Mouse (Mus musculus) liver, embryonic 18 days (tissue): Measurements from ENCODE around the gene Dgkq. TPM values are rescaled to one million over a fixed set of nuclear protein-coding genes. Genes with fewer than 3 reads are reported as not detected.

ENCODE experiments used
- polyA plus RNA-seq: library from polyadenylated mRNA; depleted of rRNA; stranded (reverse); fragments of >200 nt; gene quantifications from 2 replicates; pipeline ENCODE4 v1.2.3, GENCODE M21; 2012; rRNA removed

Dgkq gene
- polyA plus RNA-seq, result 7.9 and 8.5 TPM in 2 replicates

GRCm38 (mm10) chr5:108668977-108669936 lies at the start of gene Dgkq:
Gene Dgkq, minus strand, starts transcription at chr5:108669672.

DNA sequence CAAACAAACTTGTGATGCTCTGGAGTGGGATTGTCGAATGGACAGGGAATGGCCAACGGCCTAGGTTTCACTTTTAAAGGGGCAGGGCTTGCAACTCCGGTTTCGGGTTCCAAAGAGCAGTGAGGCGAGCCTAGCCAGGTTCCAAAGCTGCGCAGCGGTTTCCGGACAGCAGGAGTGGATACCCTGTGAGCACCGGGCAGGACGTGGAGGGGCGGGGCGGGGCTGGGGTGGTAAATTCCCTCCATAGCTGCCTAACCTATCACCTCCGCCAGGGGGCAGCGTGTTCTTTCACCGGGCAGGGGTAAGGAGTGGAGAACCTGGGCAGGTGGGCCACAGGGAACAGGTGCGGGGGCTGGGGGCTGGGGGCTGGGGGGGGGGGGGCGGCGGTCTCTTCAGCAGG lies 22.8 kb upstream of the Dgkq start, which contains the start of gene Fgfrl1:
TSS of gene Fgfrl1 (plus strand) at position 112 of the 400 bp plus-strand sequence.

GRCm38 (mm10) chr5:108675251-108675816 lies 5.9 kb upstream of the Dgkq start, which contains the start of gene Slc26a1:
Gene Slc26a1, minus strand, starts transcription at chr5:108675569.

DNA sequence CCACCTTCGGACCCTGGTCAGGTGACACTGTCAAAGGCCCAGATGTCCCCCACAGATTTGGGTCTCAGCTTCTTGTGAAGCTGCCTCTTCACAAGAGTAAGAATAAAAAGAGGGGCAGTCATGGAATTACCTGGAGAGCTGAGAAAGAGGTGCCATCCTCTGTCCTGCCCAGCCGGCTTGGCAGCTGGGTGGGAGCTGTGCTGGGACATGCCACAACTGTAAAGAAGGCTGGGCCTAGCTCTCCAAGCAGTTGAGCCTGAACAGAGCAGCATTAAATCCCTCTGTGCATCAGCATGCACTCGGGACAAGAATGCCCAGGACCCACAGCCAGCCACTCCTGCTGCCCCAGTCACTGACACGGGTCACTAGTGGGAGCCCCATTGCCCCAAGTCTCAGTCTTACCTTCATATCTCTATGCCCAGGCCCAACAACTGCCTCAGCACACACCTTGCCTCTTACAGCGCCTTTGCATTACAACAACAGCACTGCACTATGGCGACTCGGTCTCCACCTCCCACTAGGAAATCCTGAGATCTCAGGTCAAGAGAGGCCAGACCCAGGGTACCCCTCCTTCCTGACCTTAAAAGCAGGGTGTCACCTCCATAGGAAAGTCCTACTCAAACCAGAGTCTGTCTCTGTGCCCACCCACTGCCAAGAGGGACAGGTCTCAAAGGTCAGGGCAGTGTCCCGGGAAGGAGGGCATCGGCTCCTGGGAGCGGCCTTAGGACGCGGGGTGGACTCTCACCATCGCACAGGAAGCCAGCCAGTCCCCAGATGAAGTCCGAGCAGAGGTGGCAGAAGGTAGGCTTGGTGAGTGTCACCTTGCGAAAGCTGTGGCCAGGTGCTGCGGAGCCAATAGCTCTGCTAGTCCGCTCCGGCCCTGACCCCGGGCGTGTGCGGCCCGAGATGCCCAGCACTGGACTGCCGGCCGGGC lies 9.5 kb downstream of the Dgkq start, which contains the start of gene Idua:
TSS of gene Idua (plus strand) at position 634 of the 934 bp plus-strand sequence.

DNA sequence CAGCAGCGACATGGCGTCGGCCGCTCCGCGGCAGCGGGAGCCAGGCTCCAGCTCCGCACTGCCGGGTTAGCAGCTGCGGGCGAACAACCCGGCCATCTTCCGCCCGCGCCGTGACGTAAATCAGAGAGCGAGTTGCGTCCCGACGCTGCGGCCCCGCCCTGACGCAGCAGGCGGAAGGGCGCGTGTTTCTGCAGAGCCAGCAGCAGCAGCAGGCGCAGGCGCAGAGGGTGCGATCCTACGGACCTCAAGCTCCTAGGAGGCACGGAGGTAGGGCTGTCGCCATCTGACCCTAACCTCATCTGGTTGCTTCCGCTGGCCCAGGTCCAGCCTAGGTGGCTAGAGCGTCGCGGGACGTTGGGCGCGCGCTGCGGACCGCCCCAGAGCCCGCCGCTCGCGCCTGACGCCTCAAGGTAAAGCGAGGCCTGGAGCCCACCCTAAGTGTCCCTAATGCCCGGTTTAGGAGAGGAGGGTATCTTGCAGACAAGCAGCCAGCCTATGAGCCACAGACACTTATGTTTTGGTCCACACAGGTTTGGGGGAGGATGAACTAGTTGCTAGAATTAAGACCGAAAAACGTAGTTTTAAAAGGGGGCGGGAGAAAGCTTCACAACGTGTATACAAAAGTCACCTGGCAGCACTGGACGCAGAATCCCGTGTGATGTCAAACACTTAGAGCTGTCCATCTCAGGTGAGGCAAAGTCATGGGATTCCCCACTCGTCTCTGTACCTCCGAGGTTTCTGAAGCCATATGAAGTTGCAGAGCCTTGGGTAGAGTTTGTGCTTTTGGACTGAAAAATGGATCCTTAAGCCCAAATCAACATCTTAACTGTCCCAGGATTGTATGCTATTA lies 39.6 kb downstream of the Dgkq start, which contains the start of the genes Gak and Tmem175:
TSS of gene Gak (minus strand) at position 122 of the 850 bp plus-strand sequence.
TSS of gene Tmem175 (plus strand) at position 137 of the 850 bp plus-strand sequence.

Other genes starting within 250 kb of the Dgkq start
- gene Atp5k, start 235.2 kb downstream of the Dgkq start, polyA plus RNA-seq, result 78.4 and 83.0 TPM in 2 replicates
- gene Mfsd7a, start 220.8 kb downstream of the Dgkq start, polyA plus RNA-seq, result 1.6 TPM in 2 replicates
- 4.8 and 5.7 TPM in 2 replicates for gene Pcgf3, start 208.4 kb downstream of the Dgkq start, polyA plus RNA-seq
- gene Cplx1, start 119.6 kb downstream of the Dgkq start, polyA plus RNA-seq, result 0.01 TPM in 2 replicates
- gene Gak, start 39.9 kb downstream of the Dgkq start, polyA plus RNA-seq, result 20.4 and 23.1 TPM in 2 replicates
- 7.3 and 7.5 TPM in 2 replicates for gene Tmem175, start 39.9 kb downstream of the Dgkq start, polyA plus RNA-seq
- 3.8 and 5.2 TPM in 2 replicates for gene Idua, start 9.3 kb downstream of the Dgkq start, polyA plus RNA-seq
- gene Slc26a1, start 5.9 kb upstream of the Dgkq start, polyA plus RNA-seq, result 19.4 and 24.4 TPM in 2 replicates
- gene Fgfrl1, start 22.7 kb upstream of the Dgkq start, polyA plus RNA-seq, result 8.3 and 8.5 TPM in 2 replicates
- 1.2 and 2.3 TPM in 2 replicates for gene Rnf212, start 105.3 kb upstream of the Dgkq start, polyA plus RNA-seq
- gene Tmed11, start 125.7 kb upstream of the Dgkq start, polyA plus RNA-seq, result not detected in 2 replicates
- not detected in 2 replicates for gene Vmn2r8, start 139.2 kb upstream of the Dgkq start, polyA plus RNA-seq
- gene Vmn2r9, start 182.9 kb upstream of the Dgkq start, polyA plus RNA-seq, result not detected in 2 replicates